Comparison of ENCODE assay signal across 8 mouse cellular contexts in the genomic region with DNA sequence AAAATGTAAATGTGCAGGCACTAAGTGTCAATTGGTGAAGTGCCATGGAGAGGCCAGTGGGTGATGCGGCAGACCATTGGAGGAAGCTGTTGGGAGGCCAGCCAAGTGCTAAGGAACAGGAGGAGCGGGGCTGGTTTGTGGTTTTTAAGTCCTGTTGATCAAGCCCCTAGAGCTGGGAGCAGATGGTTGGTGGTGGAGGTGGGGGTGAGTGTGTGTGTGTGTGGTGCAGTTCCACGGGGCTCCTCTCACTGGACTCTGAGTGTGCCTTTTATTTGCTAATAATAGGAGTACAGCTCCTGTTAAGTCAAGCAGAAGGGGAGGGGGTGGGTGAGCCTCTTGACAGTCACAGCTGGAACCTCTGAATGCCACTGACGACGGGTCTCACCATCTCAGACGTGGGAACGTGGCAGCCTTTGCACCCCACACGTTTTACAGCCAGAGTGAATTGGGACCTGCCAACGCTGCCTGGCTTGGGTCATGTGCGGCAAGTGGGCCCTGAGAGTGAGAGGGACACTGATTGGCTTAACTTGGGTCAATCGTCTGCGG. TPM values are rescaled to one million over a fixed set of nuclear protein-coding genes. Genes with fewer than 3 reads are reported as not detected.
DNase-seq lines count a peak whose midpoint lies in the region; ATAC-seq lines count a peak whose summit lies in the region.

No protein-coding gene starts in this region.

- no peak for ATAC-seq in liver, embryonic 12.5 days
- ATAC-seq in hindbrain, embryonic 15.5 days (ENCODE audit: low FRiP score, low read depth): peak; percentile 82
- peak; percentile 70 for ATAC-seq in megakaryocyte progenitor cell, adult 5-6 weeks (replicated peaks; ENCODE audit: poor library complexity)

- 55% methylated on average over 12 of the region's 12 CpGs for WGBS in liver, embryonic 12.5 days (ENCODE audit: insufficient replicate concordance)
- 17% methylated on average over 12 of the region's 12 CpGs for WGBS in hindbrain, embryonic 15.5 days

- H3K9me3 ChIP-seq in liver, embryonic 12.5 days (replicated peaks): no peaks in the 10 kb centered on the region
- no peaks in the 10 kb centered on the region for H3K9me3 ChIP-seq in hindbrain, embryonic 15.5 days

- H3K9ac ChIP-seq in liver, embryonic 12.5 days: no peak overlapping the region
- H3K9ac ChIP-seq in hindbrain, embryonic 15.5 days: no peak overlapping the region

- DNase-seq in liver: peak; percentile 15
- DNase-seq in embryo, embryonic 11 days: peak; percentile 31
- DNase-seq in frontal cortex, postnatal 25 days (ENCODE audit: low spot score in 2 of 2): no peak
- DNase-seq in spleen, postnatal 4 days (ENCODE audit: low spot score in 2 of 2): no peak
- DNase-seq in yolk sac, embryonic 10.5 days (ENCODE audit: low spot score): no peak

- H3K27me3 ChIP-seq in liver, embryonic 12.5 days (replicated peaks): no peaks in the 10 kb centered on the region
- H3K27me3 ChIP-seq in hindbrain, embryonic 15.5 days: no peaks in the 10 kb centered on the region

- H3K4me1 ChIP-seq in liver, embryonic 12.5 days: peaks cover 61% of the 10 kb centered on the region
- peaks cover 17% of the 10 kb centered on the region for H3K4me1 ChIP-seq in hindbrain, embryonic 15.5 days (replicated peaks)

- no peak overlapping the region for H3K27ac ChIP-seq in liver, embryonic 12.5 days
- peak overlapping the region; percentile 11 for H3K27ac ChIP-seq in hindbrain, embryonic 15.5 days (replicated peaks)

- no peak overlapping the region for H3K4me3 ChIP-seq in liver, embryonic 12.5 days
- no peak overlapping the region for H3K4me3 ChIP-seq in hindbrain, embryonic 15.5 days

- peaks cover 2% of the 10 kb centered on the region; the same call in 1 of the 2 replicates for H3K36me3 ChIP-seq in liver, embryonic 12.5 days
- no peaks in the 10 kb centered on the region for H3K36me3 ChIP-seq in hindbrain, embryonic 15.5 days

- no peak overlapping the region for H3K4me2 ChIP-seq in liver, embryonic 12.5 days
- H3K4me2 ChIP-seq in hindbrain, embryonic 15.5 days: no peak overlapping the region

RNA-seq across cellular contexts. Expression of a gene that starts 13.9 kb away (rescaled TPM):
- 5.6 and 7.5 TPM in 2 replicates for polyA plus RNA-seq in liver, embryonic 12.5 days (2016; fragmentation: Nextera tagmentation; extraction: Ambion mirVana)
- 18.3 TPM in 2 replicates for polyA plus RNA-seq in hindbrain, embryonic 15.5 days (2015; fragmentation: Nextera tagmentation; extraction: Ambion mirVana)
- 13.0 and 16.1 TPM in 2 replicates for total RNA-seq in megakaryocyte progenitor cell, adult 5-6 weeks (2015)
- 17.9 and 23.8 TPM in 2 replicates for total RNA-seq in megakaryocyte progenitor cell, adult 5-6 weeks (2017)

RNA-seq across cellular contexts. Expression of a gene that starts 18.2 kb away (rescaled TPM):
- 34.7 and 35.8 TPM in 2 replicates for polyA plus RNA-seq in liver, embryonic 12.5 days (2016; fragmentation: Nextera tagmentation; extraction: Ambion mirVana)
- 53.3 and 53.8 TPM in 2 replicates for polyA plus RNA-seq in hindbrain, embryonic 15.5 days (2015; fragmentation: Nextera tagmentation; extraction: Ambion mirVana)
- total RNA-seq in megakaryocyte progenitor cell, adult 5-6 weeks (2015): 54.2 and 65.5 TPM in 2 replicates
- 70.2 and 70.8 TPM in 2 replicates for total RNA-seq in megakaryocyte progenitor cell, adult 5-6 weeks (2017)

Comparison
In these comparisons a context has a peak if more than half of its experiments do, and no peak if none do; other contexts are left out.
1. DNase-seq: peak in liver (single experiment) and embryo, embryonic 11 days (single experiment); none in frontal cortex, postnatal 25 days (0 of 2), spleen, postnatal 4 days (0 of 2) and yolk sac, embryonic 10.5 days (single experiment).